Mouse (Mus musculus): Measurements from ENCODE around the gene Mrgprd.

DNA sequence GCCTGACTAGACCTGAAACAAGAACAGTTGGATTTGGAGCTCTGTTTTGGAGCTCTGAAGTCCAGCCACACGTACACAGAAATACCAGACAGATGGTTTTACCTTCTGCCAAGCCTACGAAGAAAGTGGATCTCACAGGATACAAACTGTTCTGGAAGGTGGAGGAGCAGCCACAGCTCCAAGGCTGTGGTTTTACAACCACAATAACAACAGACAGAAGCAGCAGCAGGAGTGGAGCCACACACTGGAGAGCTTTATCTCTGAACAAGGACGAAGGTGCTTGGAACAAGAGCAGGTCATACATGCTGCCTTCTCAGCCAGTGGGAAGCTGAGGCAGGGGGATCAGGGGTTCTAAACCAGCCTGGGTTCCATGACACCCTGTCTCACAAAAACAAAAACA, 4.8 kb downstream of the Mrgprd start:
- TF ChIP-seq CTCF (IDR thresholded peaks at IDR 0.05; ENCODE audit: extremely low read depth, insufficient read depth, low read length) = no peak
- no peak for TF ChIP-seq POLR2A (IDR thresholded peaks at IDR 0.05; ENCODE audit: extremely low read depth, insufficient read depth, low read length)
